Mouse (Mus musculus): ENCODE measurements around the gene Mvb12a.

Gene Mvb12a

GRCm38 (mm10) chr8:71542632-71543343, at the start of gene Mvb12a:
Mvb12a (plus strand) TSS chr8:71542922.
- DNase-seq, result peak; percentile 88

- DNase-seq, result peak; percentile 82
Observed at GRCm38 (mm10) chr8:71495039-71495438, 47.7 kb upstream of the Mvb12a start.

GRCm38 (mm10) chr8:71495811-71496210, 46.9 kb upstream of the Mvb12a start:
- DNase-seq, result no peak

GRCm38 (mm10) chr8:71496481-71496880, 46.2 kb upstream of the Mvb12a start:
- DNase-seq, result peak; percentile 66

GRCm38 (mm10) chr8:71497077-71497645, 45.6 kb upstream of the Mvb12a start:
- DNase-seq, result no peak

GRCm38 (mm10) chr8:71497881-71498501, 44.7 kb upstream of the Mvb12a start:
- no peak for DNase-seq

GRCm38 (mm10) chr8:71498816-71499690, 43.7 kb upstream of the Mvb12a start:
- no peak for DNase-seq

GRCm38 (mm10) chr8:71504349-71504748, 38.4 kb upstream of the Mvb12a start:
- no peak for DNase-seq

GRCm38 (mm10) chr8:71505326-71505725, 37.4 kb upstream of the Mvb12a start:
- no peak for DNase-seq

GRCm38 (mm10) chr8:71505979-71506378, 36.7 kb upstream of the Mvb12a start:
- DNase-seq, result no peak

GRCm38 (mm10) chr8:71507589-71508104, 35.1 kb upstream of the Mvb12a start:
- DNase-seq, result peak; percentile 90

GRCm38 (mm10) chr8:71509316-71509715, 33.4 kb upstream of the Mvb12a start:
- no peak for DNase-seq

- DNase-seq, result no peak
Observed at GRCm38 (mm10) chr8:71511644-71512043, 31.1 kb upstream of the Mvb12a start, which contains the start of gene Plvap. Plvap (minus strand) TSS chr8:71511752.

- no peak for DNase-seq
Observed at GRCm38 (mm10) chr8:71513018-71513754, 29.5 kb upstream of the Mvb12a start.

GRCm38 (mm10) chr8:71515043-71515442, 27.7 kb upstream of the Mvb12a start:
- no peak for DNase-seq

GRCm38 (mm10) chr8:71516786-71517185, 25.9 kb upstream of the Mvb12a start:
- DNase-seq, result no peak

- DNase-seq, result peak; percentile 58
Observed at GRCm38 (mm10) chr8:71519037-71519825, 23.5 kb upstream of the Mvb12a start.

- peak; percentile 90 for DNase-seq
Observed at GRCm38 (mm10) chr8:71521634-71522033, 21.1 kb upstream of the Mvb12a start.

GRCm38 (mm10) chr8:71525226-71526050, 17.3 kb upstream of the Mvb12a start, which contains the start of gene Ccdc194:
Ccdc194 (minus strand) TSS chr8:71525711.
- no peak for DNase-seq

- DNase-seq, result no peak
Observed at GRCm38 (mm10) chr8:71526272-71526671, 16.4 kb upstream of the Mvb12a start.
